Mouse (Mus musculus) cerebellum, adult 9-10 months (tissue): ENCODE measurements around the gene Anapc15-ps.
A peak's percentile ranks its signal among the peaks of the same experiment; 100 is the strongest.

ENCODE experiments used
- DNase-seq: peaks from one replicate; pipeline ENCODE4 v3.0.0; 2022

Anapc15-ps gene

GRCm38 (mm10) chr10:95689058-95689457 is 15.8 kb upstream of the Anapc15-ps start:
- DNase-seq: no peak

DNA sequence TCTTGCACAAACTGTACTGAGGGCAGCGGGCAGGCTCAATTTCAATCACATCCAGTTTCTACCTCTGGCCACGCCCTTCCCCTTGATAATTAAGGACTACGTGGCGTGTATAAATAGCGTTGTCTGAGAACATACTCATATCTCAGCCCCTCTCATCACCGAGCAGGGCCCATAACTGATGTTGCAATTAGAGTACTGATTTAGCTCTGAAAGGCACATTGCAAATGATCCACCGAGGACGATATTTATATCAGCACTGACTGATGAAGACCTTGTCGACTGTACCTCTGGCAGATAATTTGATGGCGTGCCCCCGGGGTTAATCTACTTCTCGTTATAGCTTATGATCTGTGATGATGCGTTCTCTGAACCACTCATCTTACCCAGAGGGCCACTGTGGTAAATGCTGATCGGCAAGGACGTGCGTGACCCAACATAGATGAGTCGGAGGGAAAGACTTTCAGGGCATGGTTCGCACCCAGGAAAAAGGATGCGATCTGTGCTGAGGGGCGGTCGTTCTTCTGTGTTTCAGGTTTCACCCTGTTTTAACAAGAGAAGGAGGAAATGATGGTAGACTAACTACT is 14.4 kb upstream of the Anapc15-ps start:
- DNase-seq: no peak

- DNase-seq: no peak
These were observed 12.8 kb upstream of the Anapc15-ps start for GRCm38 (mm10) chr10:95686041-95686440.

GRCm38 (mm10) chr10:95684782-95685555 is 11.7 kb upstream of the Anapc15-ps start:
- no peak for DNase-seq

GRCm38 (mm10) chr10:95684250-95684649 is 11.0 kb upstream of the Anapc15-ps start:
- no peak for DNase-seq

DNA sequence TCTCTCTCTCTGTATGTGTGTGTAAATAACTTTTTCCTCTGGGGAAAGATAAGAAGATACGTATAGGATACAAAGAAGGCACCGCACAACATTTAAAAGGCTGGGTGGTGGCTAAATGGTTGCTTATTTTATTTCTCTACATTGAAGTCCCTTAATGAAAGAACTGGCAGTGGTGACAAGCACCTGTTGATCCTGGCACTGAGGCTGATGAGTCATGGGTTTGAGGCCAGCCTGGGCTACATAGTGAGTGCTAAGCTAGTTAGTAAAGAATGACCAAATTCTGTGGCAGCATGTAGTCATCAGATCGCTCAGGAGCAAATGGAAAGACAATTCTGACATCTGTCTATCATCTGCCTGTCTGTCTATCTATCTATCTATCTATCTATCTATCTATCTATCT is 10.5 kb upstream of the Anapc15-ps start:
- no peak for DNase-seq

GRCm38 (mm10) chr10:95682964-95683363 is 9.7 kb upstream of the Anapc15-ps start:
- no peak for DNase-seq

- DNase-seq: no peak
These were observed 9.0 kb upstream of the Anapc15-ps start for GRCm38 (mm10) chr10:95682091-95682740.

GRCm38 (mm10) chr10:95681481-95681880 is 8.2 kb upstream of the Anapc15-ps start:
- DNase-seq: no peak

- DNase-seq: no peak
These were observed 7.8 kb upstream of the Anapc15-ps start for GRCm38 (mm10) chr10:95681058-95681440.

DNA sequence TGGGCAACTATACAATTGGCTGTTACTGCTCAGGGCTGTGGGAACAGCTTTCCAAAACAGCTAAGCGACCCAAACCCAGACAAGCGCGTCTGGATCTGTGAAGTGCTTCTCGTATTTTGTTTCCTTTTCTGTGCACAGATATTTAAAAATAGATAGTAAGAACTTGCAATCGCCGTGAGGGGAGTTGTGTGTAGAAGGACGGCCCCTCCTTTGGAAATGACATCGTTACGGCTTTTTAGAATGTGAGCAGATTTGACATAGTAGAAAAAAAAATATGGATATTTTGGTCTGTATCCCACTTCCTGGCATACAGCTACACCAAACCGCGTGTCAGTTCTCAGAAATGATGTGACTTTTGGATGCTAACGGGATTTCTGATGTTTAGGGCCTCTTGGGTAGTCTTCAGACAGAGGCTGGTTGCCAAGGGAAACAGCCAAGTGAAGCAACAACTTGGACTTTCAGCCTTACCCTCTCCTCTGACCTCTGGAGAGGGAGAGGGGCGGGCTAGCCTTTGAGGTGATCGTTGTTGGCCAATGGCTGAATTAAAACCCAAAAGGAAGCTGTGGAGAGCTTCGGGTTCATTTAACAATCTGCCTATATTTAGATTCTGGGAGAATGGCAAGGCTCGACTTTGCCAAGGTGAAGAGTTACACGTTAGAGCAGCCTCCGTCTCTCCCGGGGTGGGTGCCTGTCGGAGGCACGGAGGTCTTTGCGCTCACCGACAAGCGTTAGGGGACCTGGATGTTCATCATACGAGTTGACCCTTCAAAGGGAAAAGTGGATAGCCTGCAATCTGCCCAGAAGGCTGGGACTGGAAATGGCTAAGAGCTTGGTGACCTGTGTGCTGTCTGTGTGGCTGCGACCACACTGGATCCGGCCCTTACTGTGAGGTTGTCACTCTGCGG is 7.2 kb upstream of the Anapc15-ps start:
- DNase-seq: no peak

- DNase-seq: no peak
These were observed 5.9 kb upstream of the Anapc15-ps start for GRCm38 (mm10) chr10:95679131-95679530.

- DNase-seq: no peak
These were observed 5.4 kb upstream of the Anapc15-ps start for GRCm38 (mm10) chr10:95678661-95679060.

GRCm38 (mm10) chr10:95678241-95678640 is 5.0 kb upstream of the Anapc15-ps start:
- no peak for DNase-seq

GRCm38 (mm10) chr10:95677356-95678109 is 4.3 kb upstream of the Anapc15-ps start:
- DNase-seq: peak; percentile 4

DNA sequence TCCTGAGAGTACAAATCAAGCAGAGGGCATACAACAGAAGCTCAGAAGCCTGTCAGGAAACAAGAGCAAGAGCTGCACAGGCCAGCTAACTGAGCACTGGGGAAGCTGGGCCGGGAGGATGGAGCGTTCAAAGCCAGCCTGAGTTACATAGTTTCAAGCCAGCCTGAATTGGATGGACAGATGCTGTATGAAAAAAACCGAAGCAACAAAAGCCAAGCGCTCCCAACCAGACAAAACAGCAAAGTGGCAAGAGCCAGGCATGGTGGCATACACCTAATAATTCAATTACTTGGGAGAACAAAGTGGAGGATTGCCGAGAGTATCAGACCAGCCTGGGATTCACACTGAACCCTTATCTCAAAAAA is 3.7 kb upstream of the Anapc15-ps start:
- no peak for DNase-seq

GRCm38 (mm10) chr10:95676387-95676786 is 3.1 kb upstream of the Anapc15-ps start:
- no peak for DNase-seq

GRCm38 (mm10) chr10:95670781-95671780 is 2.2 kb downstream of the Anapc15-ps start:
- DNase-seq: no peak

DNA sequence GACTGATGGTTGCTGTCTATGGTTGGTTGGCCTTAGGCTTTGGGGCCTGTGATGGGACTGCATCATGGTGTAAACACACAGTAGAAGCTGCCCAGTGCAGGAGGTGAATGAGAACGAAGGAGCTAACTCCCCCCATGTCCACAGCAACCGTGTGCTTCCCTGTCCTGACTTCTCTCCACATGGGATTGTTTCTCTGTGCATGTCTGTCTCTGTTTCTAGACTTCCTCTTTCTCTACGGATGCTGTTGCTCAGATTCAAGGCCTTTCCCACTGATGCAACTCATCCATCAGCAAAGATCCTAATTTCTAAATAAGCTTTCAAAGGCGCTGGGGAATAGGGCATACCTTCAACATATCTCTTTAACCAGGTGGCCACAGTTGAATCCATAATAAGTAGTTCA is 3.4 kb downstream of the Anapc15-ps start:
- no peak for DNase-seq

DNA sequence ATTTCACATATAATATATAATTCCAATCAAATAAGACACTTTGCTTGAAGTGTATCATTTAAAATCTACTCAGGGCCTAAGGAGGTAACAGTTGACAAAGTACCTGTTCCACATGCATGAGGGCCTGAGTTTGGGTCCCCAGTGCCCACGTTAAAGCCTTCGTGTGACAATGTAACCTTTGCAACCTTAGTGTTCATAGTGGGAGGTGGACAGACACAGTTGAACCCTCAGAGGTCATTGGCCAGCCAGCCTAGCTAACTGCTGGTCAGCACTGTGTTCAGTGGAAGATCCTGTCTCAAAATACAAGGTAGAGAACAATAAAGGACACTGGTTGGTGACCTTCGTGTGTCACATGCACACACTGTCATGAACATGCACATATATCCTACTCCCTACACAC is 4.2 kb downstream of the Anapc15-ps start:
- DNase-seq: no peak
